Mouse (Mus musculus) brain, embryonic 14.5 days (tissue): ENCODE results near the gene Wfikkn2.

Experiments used
- CTCF ChIP-seq: fragments of 200-500 bp; IDR thresholded peaks from 2 replicates; pipeline ENCODE4 v1.5.1; 2012; ENCODE audit warnings: inconsistent platforms, mild to moderate bottlenecking, moderate library complexity, borderline replicate concordance; ENCODE audit not compliant: insufficient read depth, insufficient read length; ENCODE audit errors: extremely low read depth
- POLR2A ChIP-seq: fragments of 200-500 bp; IDR thresholded peaks from 2 replicates; pipeline ENCODE4 v1.6.1; 2012; ENCODE audit warnings: mild to moderate bottlenecking, inconsistent platforms, borderline replicate concordance; ENCODE audit not compliant: poor library complexity, insufficient read depth, insufficient read length, severe bottlenecking; ENCODE audit errors: extremely low read depth

DNA sequence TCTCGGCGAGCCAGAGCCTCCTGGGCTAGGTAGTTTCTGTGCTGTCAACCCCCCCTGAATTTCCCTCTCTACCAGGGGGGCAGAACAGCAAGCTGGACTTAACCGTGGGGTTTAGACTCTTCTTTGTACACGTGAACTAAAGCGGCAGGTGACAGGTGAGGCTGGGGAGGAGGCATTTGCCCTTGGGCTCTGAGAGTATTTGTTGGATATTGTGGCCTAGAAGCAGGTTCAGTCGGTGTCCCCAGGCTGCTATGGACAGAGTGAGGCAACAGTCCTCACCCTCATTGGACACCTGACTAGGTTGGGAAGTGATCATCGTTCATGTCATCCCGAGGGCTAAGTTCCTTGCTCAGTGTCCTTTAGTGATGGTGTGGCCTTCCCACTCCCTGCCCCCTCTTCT, 10.9 kb downstream of the Wfikkn2 start:
- TF ChIP-seq CTCF: no peak
- no peak for TF ChIP-seq POLR2A
